Mouse (Mus musculus) heart, adult 2 months (tissue): ENCODE data around the gene Mgat5. TPM values are rescaled to one million over a fixed set of nuclear protein-coding genes. Genes with fewer than 3 reads are reported as not detected.

ENCODE experiments used
- DNase-seq, 2 experiments: peaks; one replicate each; pipeline ENCODE4 v3.0.0; 2021
- H3K27ac ChIP-seq: fragments of 200-600 bp; 2 replicates; pipeline ENCODE4 v1.8.1; 2022
- H3K27me3 ChIP-seq: fragments of 200-500 bp; 2 replicates; pipeline ENCODE4 v1.6.1; 2012; ENCODE audit warnings: mild to moderate bottlenecking, low read length, inconsistent platforms, mixed read lengths; ENCODE audit not compliant: control insufficient read depth, insufficient read depth
- H3K36me3 ChIP-seq: fragments of 200-500 bp; 2 replicates; pipeline ENCODE4 v1.6.1; 2012; ENCODE audit warnings: low read length, inconsistent platforms; ENCODE audit not compliant: control insufficient read depth, insufficient read depth
- H3K4me1 ChIP-seq: fragments of 200-500 bp; 2 replicates; pipeline ENCODE4 v1.6.1; 2011; ENCODE audit warnings: low read length; ENCODE audit not compliant: control insufficient read depth, insufficient read depth
- H3K4me3 ChIP-seq: fragments of 200-600 bp; 2 replicates; pipeline ENCODE4 v1.8.1; 2022
- H3K79me2 ChIP-seq: fragments of 200-500 bp; replicated peaks from 2 replicates; pipeline ENCODE4 v1.6.1; 2012; ENCODE audit warnings: mild to moderate bottlenecking, inconsistent platforms, low read length, moderate library complexity, mixed read lengths; ENCODE audit not compliant: control insufficient read depth, insufficient read depth
- H3K9ac ChIP-seq: fragments of 200-500 bp; 2 replicates; pipeline ENCODE4 v1.6.1; 2012; ENCODE audit warnings: low read depth, mild to moderate bottlenecking, control low read depth, inconsistent platforms, low read length, mixed read lengths
- CTCF ChIP-seq: fragments of 200-600 bp; IDR thresholded peaks from 2 replicates; pipeline ENCODE4 v1.8.1; 2022; ENCODE audit warnings: antibody characterized with exemption, mild to moderate bottlenecking, moderate library complexity
- EP300 ChIP-seq: fragments of 200-500 bp; IDR thresholded peaks from 2 replicates; pipeline ENCODE4 v1.6.1; 2011; ENCODE audit warnings: low read depth, low read length, control low read depth; ENCODE audit not compliant: insufficient read depth
- POLR2A ChIP-seq: fragments of 200-500 bp; IDR thresholded peaks from 2 replicates; pipeline ENCODE4 v1.6.1; 2011; ENCODE audit warnings: mild to moderate bottlenecking, low read depth, low read length, control low read depth; ENCODE audit not compliant: insufficient read depth
- WGBS: fragments of 180-500 bp; shearing (Covaris S2); methylation state at CpG from one replicate; pipeline ENCODE4 v1.1.7; 2018; 5-methylcytosine and 5-hydroxymethylcytosine counted together
- intact Hi-C: fragments of 180-260 bp; cut with DNase I; formaldehyde crosslinking; loops from one replicate; pipeline ENCODE4 v1.15.1; 2025
- polyA plus RNA-seq: library from polyadenylated mRNA; depleted of rRNA; stranded (reverse); fragments of >200 nt; gene quantifications from 2 replicates; pipeline ENCODE4 v1.2.3, GENCODE M21; 2012
- total RNA-seq, 2 experiments: library from RNA; stranded (reverse); gene quantifications; 2 replicates each; pipeline ENCODE4 v1.2.3; 2021

Gene Mgat5
- total and polyA plus RNA-seq, 3 experiments: 5.6 to 16.7 (median 13.6) TPM

- TF ChIP-seq EP300 (no peak), POLR2A (no peak), CTCF (no peak)
- 52% methylated on average over 14 of the region's 14 CpGs for WGBS
These were observed 326.2 kb downstream of the Mgat5 start for GRCm38 (mm10) chr1:127530849-127531580.

GRCm38 (mm10) chr1:127531723-127532122 lies 326.9 kb downstream of the Mgat5 start:
- TF ChIP-seq EP300: no peak
- TF ChIP-seq CTCF: no peak
- TF ChIP-seq POLR2A: no peak
- WGBS: 77% methylated on average over 5 of the region's 5 CpGs
- Histone ChIP-seq H3K27me3 (no peaks in the 10 kb centered on the region), H3K9ac (no peak overlapping the region), H3K79me2 (no peaks in the 10 kb centered on the region), H3K36me3 (no peaks in the 10 kb centered on the region), H3K4me1 (no peaks in the 10 kb centered on the region), H3K4me3 (no peak overlapping the region), H3K27ac (no peak overlapping the region)
- no peak for DNase-seq
- intact Hi-C loops: no loop called here

More at GRCm38 (mm10) chr1:127530849-127531580, 326.2 kb downstream of the Mgat5 start:
- H3K36me3 ChIP-seq: no peaks in the 10 kb centered on the region
- no peak overlapping the region for H3K27ac ChIP-seq
- H3K4me3 ChIP-seq: no peak overlapping the region
- H3K27me3 ChIP-seq: no peaks in the 10 kb centered on the region
- intact Hi-C loops: no loop called here
- DNase-seq: no peak
- no peak overlapping the region for H3K9ac ChIP-seq
- no peaks in the 10 kb centered on the region for H3K79me2 ChIP-seq
- H3K4me1 ChIP-seq: no peaks in the 10 kb centered on the region

- no peak for DNase-seq
- H3K27ac ChIP-seq: no peak overlapping the region
- no peak for TF ChIP-seq POLR2A
- no peak for TF ChIP-seq CTCF
- TF ChIP-seq EP300: no peak
- H3K9ac ChIP-seq: no peak overlapping the region
- H3K36me3 ChIP-seq: no peaks in the 10 kb centered on the region
- no peaks in the 10 kb centered on the region for H3K79me2 ChIP-seq
- H3K27me3 ChIP-seq: no peaks in the 10 kb centered on the region
- intact Hi-C loops: no loop called here
- H3K4me3 ChIP-seq: no peak overlapping the region
- 37% methylated on average over 5 of the region's 5 CpGs for WGBS
- no peaks in the 10 kb centered on the region for H3K4me1 ChIP-seq
These were observed 331.6 kb downstream of the Mgat5 start for GRCm38 (mm10) chr1:127536448-127536847.

GRCm38 (mm10) chr1:127537204-127538038 lies 332.6 kb downstream of the Mgat5 start:
- TF ChIP-seq EP300 (no peak), POLR2A (no peak), CTCF (no peak)
- no peak for DNase-seq
- 40% methylated on average over 17 of the region's 17 CpGs for WGBS
- intact Hi-C loops: no loop called here
- no peaks in the 10 kb centered on the region for H3K79me2 ChIP-seq
- no peak overlapping the region for H3K4me3 ChIP-seq
- no peak overlapping the region for H3K27ac ChIP-seq
- H3K4me1 ChIP-seq: no peaks in the 10 kb centered on the region
- H3K36me3 ChIP-seq: no peaks in the 10 kb centered on the region
- H3K27me3 ChIP-seq: no peaks in the 10 kb centered on the region
- no peak overlapping the region for H3K9ac ChIP-seq
